Mouse (Mus musculus) urinary bladder, postnatal 25 days (tissue): ENCODE results near the gene Paqr9.

ENCODE experiments used
- DNase-seq: peaks from one replicate; pipeline ENCODE4 v3.0.0; 2022; ENCODE audit warnings: low spot score

Gene Paqr9

DNA sequence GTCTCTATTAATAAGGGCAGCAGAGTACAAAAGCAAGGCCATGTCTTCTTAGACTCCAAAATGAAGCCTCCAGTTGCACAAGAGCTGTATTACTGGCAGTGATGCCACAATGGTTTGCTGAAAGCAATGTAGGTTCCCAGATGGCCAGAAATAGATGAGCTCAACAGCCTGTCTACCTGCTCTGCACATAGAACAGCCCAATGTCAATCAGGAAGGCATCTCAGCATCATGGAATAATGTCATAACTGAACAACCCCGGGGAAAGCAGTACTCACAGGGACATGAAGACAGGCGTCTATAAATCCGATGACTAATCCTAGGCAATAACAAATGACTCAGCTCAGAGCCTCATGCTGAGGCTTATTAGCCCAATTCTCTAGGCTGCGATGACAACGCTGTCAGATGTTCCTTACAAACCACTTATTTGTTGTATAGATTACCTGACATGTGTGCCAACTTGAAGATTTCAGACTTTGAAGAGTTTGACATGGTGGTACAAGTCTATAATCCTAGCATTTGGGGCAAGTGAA is 19.0 kb downstream of the Paqr9 start:
- no peak for DNase-seq

DNA sequence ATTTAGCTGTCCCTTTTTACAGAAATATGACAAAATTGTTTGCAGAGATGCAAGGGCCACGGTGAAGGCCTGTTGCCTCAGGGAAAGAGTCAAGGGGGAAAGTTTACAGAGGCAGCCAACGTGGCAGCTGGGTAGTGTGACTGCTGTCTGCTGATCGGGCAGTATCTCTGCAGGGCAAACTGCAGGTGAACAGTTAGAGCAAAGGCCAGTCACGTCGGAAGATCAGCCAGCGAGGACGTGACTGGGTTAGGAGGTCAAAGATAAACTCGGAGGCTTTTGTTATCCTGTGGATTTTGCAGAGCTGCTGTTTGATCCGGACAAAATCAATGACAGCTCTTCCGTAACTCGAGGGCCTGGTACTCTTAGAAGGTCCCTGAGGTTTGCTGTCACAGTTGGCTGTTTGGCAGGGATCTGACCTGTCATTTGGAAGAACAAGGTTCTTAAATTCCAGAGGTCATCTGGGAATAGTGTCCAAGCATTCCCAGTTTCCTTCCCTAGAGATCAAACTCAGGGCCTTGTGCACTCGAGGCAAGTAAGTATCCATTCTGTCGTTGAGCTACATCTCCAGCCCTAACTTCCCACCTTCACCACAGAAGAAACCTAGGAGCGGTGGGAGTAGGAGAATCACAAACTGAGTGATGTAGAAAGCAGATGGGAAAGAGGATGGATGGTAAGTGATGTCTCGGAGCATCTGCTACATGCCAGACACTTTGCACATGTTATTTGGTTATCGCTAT is 21.7 kb downstream of the Paqr9 start:
- no peak for DNase-seq

DNA sequence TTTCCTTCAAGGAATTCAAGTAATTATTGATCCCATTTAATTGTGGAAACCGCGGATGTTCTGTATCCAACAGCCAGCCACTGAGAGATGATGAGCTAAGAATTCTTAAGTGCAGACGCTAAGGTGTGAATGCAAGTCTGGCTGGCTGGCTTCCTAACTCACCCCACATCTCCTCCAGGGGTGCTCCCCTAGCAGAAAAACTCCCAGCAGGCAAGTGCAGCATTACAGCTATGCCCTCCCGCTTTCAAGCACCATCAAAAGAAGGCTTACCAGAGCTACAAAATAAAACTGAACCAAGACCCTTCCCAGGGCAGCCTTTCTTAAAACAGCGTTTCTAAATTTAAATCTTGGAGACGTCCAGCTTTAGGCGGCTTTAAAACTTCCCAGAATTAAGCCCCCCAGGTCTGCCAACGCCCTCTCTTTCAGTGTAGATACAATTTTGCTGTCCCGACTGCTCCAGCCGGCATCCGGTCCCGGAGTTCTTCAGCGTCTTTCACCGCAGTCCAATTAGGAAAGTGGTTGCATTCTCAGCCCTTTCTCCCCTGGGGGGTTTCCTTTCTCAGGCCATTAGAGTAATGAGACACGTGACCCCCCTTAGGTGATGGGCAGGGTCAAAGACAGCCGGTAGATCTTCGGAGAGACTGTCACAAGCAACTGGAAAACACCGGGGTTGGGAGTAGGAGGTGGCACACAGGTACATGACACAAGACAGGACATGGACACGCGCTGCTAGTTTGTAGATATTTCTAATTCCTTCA is 22.5 kb downstream of the Paqr9 start:
- no peak for DNase-seq

DNA sequence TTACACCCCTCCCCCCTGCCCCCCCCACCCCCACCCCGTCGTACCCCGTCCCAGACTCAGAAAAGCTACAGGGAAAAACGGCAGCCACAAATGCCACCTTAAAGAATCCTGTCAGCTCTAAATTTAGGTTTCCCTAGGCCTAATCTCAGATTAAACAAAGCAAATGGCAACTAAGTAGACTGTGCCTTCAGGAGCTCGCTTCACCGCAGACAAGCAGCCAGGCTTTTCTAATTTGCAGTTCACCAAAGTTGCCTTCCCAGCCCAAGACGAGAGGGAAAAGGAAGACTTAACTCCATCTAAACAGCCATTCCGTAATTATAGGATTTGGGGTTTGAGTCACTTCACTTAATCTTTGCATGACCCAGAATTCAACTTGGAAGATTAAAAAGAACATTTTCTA is 23.1 kb downstream of the Paqr9 start:
- no peak for DNase-seq

DNA sequence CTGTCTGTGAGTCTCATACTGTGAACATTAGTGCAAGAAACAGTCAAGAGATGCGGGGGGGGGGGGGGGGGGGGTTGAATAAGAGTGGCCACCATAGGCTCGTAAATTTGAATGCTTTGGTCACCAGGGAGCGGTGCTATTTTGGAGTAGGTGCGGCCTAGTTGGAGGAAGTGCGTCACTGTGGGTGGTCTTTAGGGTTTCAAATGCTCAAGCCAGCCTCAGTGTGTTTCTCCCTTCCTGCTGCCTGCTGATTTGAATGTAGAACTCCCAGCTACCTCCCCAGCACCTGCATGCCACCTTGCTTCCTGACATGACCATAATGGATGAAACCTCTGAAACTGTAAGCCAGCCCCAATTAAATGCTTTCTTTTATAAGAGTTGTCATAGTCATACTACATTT is 26.6 kb downstream of the Paqr9 start:
- no peak for DNase-seq

DNA sequence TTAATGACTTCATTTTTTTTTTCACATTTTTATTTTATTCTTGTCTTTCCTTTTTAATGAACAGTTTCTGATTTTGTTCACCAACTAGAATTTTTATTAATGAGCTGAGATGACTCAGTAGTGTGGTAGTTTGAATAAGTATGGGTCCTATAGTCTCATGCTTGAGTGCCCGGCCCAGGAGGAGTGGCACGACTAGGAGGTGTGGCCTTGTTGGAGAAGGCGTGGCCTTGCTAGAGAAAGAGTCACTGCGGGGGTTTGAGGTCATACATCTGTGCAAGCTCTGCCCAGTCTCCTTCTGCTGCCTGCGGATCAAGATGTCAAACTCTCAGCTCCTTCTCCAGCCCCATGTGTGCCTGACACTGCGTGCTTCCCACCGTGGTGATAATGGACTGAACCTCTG is 28.6 kb downstream of the Paqr9 start:
- no peak for DNase-seq

DNA sequence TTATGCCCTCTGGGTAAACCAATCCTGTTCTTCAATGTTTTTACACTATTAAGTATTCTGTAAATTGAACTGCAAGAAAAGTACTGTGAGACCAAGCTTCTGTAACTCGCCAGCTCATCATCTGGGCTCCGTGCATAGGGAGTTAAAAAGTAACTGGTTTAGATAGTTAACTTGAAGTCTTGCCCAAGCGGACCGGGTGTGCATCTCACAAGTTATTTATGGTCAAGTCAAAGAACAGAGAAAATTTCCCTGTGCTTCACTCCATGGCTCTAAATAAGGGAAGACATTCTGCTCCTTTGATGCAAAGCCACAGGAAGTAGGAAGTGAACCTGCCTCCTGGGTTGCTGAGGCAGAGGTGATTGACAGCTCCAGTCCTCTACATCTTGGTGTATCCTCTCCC is 34.8 kb downstream of the Paqr9 start:
- no peak for DNase-seq

DNA sequence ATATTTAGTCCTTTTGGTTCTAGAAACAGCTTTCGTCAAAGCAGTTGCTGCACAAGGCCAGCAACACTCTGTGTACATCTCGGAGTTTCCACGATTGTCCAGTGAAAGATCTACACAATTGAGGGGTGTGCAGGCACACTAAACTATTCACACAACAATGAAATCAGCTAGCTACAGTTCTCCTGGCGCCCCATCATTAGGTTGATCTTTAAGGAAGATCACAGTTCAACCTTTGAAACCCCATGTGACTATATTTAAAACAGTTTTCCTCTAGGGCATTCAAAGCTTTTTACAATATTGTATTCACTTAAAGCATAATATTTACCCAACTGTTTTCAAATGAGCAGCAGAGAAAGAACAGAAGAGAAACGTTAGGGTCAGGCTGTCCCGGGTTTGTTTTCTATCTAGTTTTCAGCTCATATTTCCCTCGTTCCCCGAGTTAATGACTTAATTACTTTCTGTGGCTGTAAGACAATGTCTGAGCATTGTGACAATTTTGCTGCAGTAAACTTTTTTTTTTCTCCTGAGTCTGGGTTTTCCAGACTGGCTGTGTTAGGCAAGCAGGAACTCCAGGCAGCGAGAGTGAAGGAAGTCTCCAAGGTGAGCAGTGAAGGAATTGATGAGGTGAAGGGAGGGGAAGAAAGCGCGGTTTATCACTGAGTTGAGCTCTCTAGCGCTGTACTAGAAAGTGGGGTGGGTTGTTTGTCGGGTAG is 38.2 kb downstream of the Paqr9 start:
- no peak for DNase-seq

DNA sequence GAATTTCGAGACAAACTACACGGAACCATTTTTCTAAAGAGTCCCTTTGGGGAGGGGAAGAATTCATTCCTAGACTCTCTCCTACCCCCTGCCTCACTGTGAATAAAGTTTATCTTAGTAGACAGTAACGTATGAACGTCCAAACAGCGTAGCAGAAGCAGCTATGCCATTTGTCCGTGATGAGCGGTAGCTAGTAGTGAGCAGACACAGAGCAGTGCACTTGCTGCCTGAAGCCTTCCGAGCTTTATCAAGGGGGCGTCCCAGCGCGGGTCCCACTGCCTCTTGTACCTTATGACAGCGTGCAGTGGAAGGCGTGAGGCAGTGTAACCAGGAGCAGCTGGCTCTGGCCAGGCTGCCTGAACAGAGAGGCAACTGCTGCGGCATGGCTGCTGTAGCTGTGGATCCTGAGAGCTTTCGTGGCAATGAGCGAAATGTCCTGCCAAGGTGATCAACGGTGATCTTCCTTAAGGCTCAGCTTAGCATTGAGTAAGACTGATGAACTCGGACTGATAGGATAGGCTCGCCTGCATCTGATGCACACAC is 38.8 kb downstream of the Paqr9 start:
- DNase-seq, result no peak

DNA sequence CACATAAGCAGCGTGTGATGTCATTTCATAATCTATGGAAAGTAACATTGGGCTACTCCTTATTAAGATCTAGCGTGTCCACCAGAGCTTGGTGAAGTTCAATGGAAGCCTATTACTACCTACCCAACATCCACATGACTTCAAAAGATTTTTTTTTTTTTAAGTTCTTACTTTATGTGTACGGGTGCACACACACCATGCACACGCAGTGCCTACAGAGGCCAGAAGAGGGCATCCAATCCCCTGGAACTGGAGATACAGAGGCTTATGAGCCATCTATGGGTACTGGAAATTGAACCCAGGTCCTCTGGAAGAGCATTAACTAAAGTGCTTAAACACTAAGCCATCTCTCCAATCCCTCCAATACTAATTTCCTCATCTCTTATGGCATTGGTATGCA is 39.9 kb downstream of the Paqr9 start:
- no peak for DNase-seq

DNA sequence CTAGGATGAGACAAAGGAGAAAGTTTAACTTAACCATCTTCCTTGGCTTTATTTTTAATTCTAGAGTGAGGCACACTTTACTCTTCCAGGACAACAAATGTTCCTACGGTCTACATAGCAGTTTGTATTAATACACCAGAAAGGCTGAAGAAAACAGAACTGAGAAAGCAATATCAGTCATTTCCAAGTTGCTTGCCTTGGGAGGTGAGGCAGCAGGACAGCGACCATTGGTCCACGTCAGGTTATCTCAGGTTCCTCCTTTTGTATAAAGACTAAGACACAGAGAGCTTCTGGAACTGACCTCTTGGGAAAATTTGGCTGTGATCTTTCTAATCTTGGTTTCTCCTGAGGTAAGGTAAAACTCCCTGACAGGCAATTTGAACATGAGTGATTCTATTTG is 43.4 kb downstream of the Paqr9 start:
- no peak for DNase-seq

DNA sequence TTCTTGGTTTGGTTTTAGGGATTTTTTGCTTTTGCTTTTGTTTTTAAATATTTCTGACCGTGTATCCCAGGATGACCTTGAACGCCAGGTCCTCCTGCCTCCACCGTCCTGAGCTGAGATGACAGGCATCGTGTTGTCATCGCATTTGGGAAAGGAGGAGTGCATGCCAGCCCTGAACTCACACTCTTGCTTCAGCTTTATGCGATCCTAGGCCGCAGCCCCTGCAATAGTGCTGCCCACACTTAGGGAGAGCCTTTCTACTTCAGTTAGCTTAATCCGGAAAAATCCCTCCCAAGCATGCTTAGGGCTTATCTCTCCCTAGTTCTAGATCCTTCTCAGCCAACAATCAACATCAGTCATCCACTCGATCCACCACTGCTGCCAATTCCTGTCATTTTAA is 43.9 kb downstream of the Paqr9 start:
- DNase-seq, result no peak

DNA sequence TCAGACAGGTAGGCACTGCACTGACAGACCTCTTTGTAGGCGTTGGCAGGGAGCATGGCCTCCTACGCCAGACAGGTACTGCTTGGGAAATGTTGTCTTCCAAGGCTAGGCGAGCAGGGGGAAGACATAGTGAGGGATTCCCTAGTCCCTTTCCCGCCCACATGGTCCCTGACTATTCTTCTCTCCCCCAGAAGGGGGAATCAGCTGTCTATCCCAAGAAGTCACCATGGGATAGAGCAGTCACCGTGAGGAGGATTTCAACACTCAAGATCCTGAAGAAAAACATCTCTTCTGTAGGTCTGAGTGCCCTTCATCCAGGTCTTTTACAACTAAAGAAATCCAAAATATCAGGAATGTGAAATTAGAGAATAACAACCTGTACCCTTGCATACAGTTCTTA is 47.7 kb downstream of the Paqr9 start:
- no peak for DNase-seq

DNA sequence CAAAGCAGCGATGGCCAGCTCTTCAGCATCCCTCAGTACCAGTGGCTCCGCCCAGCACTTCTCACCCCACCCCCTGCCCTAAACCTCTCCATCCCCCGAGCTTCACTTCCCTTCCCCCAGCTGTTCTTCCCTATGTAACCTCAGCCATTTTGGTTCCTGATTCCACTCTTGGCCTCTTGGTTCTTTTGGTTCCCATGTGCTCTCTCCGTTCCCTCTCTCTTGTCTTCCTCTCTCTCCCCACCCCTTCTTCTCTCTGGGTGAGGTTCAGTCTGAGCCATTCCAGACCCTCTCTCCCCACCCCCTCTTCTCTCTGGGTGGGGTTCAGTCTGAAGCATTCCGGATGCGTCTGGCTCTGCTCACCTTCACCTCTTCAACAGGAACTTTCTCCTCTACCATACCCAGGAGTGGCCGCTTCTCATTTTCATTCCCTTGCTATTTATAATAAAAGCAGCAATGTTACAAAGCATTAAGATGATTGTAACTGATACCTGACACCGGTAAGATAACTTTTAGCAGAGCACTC is 52.9 kb downstream of the Paqr9 start:
- DNase-seq, result no peak

DNA sequence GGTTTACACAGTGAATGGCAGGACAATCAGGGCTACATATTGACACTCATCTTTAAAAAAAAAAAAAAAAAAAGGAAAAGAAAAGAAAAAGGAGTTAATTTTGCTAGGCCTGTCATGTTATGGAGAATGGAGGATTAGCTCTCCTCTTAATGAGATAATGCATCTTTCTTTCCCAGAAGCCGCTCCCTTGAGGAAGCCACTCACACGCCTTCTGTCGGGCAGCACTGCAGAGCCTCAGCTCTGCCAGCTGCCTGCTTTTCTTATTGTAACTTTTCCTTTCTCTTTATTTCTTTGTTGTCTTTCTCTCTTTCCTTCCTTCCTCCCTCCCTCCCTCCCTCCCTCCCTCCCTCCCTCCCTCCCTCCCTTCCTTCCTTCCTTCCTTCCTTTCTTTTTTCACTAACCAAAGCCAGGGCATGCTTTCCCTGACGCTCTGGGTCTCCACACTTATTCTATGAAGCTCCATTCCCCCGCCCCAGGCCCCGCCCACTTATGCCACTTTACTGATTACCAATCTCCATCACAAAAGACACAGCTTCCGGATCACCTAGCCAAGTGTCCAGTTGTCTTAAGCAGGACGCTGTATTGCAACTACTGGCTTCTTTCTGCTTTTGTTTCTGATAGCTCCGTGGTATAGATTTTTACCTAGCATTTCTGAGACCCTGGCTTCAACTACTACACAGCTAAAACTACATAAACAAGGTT is 54.1 kb downstream of the Paqr9 start:
- no peak for DNase-seq

DNA sequence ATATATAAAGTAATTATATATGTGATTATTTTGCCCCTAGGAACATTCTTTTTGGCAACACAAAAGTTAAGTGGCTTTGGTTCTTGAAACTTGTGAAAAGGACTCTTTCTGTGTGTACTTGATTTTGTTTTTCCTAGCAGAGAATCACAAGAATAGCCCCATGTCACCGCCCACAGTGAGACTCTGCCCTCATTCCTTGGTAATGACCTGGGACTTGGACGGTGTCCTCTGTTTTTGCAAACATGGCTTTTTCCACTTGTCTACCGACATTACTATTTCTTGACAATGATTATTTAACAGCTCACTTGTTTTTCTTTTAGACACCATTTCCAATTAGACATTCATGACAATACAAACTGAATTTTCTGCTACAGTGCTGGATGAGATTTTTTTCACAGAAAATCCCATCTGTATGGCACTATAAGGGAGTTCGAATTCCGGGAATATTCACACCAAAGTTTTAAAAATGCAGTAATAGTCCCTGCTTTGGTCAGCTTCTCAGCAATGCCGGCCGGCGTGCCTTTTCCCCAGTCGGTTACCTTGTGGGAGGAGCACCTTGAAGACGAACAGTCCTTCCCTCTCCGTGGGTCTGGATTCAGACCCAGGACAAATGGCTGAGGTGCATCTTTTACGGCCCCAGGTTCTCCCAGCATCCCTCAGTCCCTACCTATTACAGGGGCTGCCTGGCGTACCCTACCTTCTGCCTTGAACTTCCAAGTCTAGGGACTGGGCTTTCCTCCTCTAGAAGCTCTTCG is 55.6 kb downstream of the Paqr9 start:
- DNase-seq, result no peak

DNA sequence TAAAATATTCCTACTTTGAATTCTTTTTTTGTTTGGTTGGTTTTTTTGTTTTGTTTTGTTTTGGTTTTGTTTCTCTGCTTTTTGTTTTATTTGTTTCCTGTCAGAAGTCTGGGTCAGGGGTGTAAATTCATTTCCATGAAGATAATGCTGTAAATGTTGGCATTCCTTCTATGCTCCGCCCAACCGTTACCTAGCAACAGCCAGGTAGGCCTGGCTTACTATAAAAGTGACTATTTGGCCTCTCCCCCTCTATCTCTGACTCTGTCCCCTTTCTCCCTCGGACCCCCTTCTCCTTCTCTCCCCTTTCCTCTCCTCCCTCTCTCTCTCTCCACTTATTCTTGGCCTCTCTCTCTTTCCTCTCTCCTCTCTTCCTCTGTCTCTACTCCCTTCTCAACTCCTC is 56.5 kb downstream of the Paqr9 start:
- DNase-seq, result no peak
